Mouse (Mus musculus) kidney, adult 2 months (tissue): ENCODE results near the gene Slc39a7.

ENCODE experiments used
- CTCF ChIP-seq: fragments of 200-500 bp; conservative IDR thresholded peaks from 2 replicates; pipeline ENCODE4 v1.5.1; 2011; ENCODE audit warnings: low read depth, mild to moderate bottlenecking, control low read depth, low read length, moderate library complexity, mixed read lengths; ENCODE audit not compliant: insufficient read depth, insufficient read length
- POLR2A ChIP-seq: fragments of 200-500 bp; IDR thresholded peaks from one replicate; pipeline ENCODE4 v1.6.1; 2011; ENCODE audit warnings: low read depth, low read length, control low read depth

DNA sequence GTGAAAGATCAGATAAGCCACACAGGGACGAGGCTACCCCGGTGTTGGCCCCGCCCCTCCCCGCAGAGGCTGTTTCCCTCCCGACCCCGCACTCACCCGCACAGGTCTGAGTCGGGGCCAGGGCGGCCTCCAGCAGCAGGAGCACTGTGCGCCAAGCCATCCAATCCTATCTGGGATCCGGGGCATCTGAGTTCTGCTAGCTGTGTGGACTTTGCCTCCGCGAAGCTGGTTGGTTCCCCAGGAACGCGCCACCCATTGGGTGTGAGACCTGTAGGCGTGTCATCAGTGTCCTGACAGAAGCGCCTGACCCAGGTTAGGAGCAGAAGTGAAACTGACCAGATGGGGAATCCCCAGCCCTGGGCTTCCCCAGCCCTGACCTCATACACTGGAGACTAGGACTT lies 52.9 kb downstream of the Slc39a7 start:
- no peak for TF ChIP-seq CTCF
- TF ChIP-seq POLR2A, result peak; percentile 77
